Mouse (Mus musculus) liver, embryonic 15.5 days (tissue): Measurements from ENCODE around the gene Nup85. TPM values are rescaled to one million over a fixed set of nuclear protein-coding genes. Genes with fewer than 3 reads are reported as not detected.

ENCODE experiments used
- ATAC-seq: fragments of 200-750 bp; cut with Nextera tagmentation; 2 replicates; pipeline ENCODE4 v1.8.0; 2017; ENCODE audit warnings: moderate number of reproducible peaks, mild to moderate bottlenecking, moderate library complexity; ENCODE audit not compliant: insufficient read depth
- H3K27ac ChIP-seq: fragments of 300-500 bp; sonication (generic); replicated peaks from 2 replicates; pipeline ENCODE4 v1.5.1; 2015; ENCODE audit warnings: mild to moderate bottlenecking, inconsistent platforms
- H3K27me3 ChIP-seq: fragments of 300-500 bp; sonication (generic); 2 replicates; pipeline ENCODE4 v1.6.1; 2015; ENCODE audit warnings: mild to moderate bottlenecking, inconsistent platforms
- H3K36me3 ChIP-seq: fragments of 300-500 bp; sonication (generic); replicated peaks from 2 replicates; pipeline ENCODE4 v1.6.1; 2015; ENCODE audit warnings: moderate library complexity, mild to moderate bottlenecking, inconsistent platforms
- H3K4me1 ChIP-seq: fragments of 300-500 bp; sonication (generic); replicated peaks from 2 replicates; pipeline ENCODE4 v1.6.1; 2015; ENCODE audit warnings: inconsistent platforms
- H3K4me2 ChIP-seq: fragments of 300-500 bp; sonication (generic); 2 replicates; pipeline ENCODE4 v1.6.1; 2015; ENCODE audit warnings: moderate library complexity, mild to moderate bottlenecking, inconsistent platforms
- H3K4me3 ChIP-seq: fragments of 300-500 bp; sonication (generic); replicated peaks from 2 replicates; pipeline ENCODE4 v1.5.1; 2015; ENCODE audit warnings: mild to moderate bottlenecking, inconsistent platforms
- H3K9ac ChIP-seq: fragments of 300-500 bp; sonication (generic); 2 replicates; pipeline ENCODE4 v1.6.1; 2015; ENCODE audit warnings: moderate library complexity, mild to moderate bottlenecking, inconsistent platforms
- H3K9me3 ChIP-seq: fragments of 300-500 bp; sonication (generic); replicated peaks from 2 replicates; pipeline ENCODE4 v1.6.1; 2016; ENCODE audit warnings: inconsistent platforms
- WGBS: fragments of 180-500 bp; shearing (Covaris S2); methylation state at CpG from one replicate; pipeline ENCODE4 v1.1.7; 2015; ENCODE audit warnings: mixed read lengths; ENCODE audit not compliant: insufficient replicate concordance; 5-methylcytosine and 5-hydroxymethylcytosine counted together
- polyA plus RNA-seq: library from polyadenylated mRNA; unstranded; fragments of >200 nt; fragmentation: Nextera tagmentation; extraction: Ambion mirVana; gene quantifications from 2 replicates; pipeline ENCODE4 v1.2.1, GENCODE M21; 2015

The Nup85 gene
- polyA plus RNA-seq, 1 experiment from 2014 or later = 111 TPM

GRCm38 (mm10) chr11:115584376-115585073 lies 20.3 kb downstream of the Nup85 start:
- Histone ChIP-seq H3K27ac (no peak overlapping the region), H3K9me3 (no peaks in the 10 kb centered on the region), H3K4me1 (no peaks in the 10 kb centered on the region), H3K9ac (no peak overlapping the region), H3K4me3 (no peak overlapping the region), H3K36me3 (peaks cover 98% of the 10 kb centered on the region), H3K27me3 (no peaks in the 10 kb centered on the region), H3K4me2 (no peak overlapping the region)
- WGBS = 76% methylated on average over 10 of the region's 10 CpGs
- ATAC-seq = no peak

- no peaks in the 10 kb centered on the region for H3K4me1 ChIP-seq
- H3K9me3 ChIP-seq = no peaks in the 10 kb centered on the region
- no peak overlapping the region for H3K9ac ChIP-seq
- H3K4me2 ChIP-seq = no peak overlapping the region
- 82% methylated on average over 7 of the region's 7 CpGs for WGBS
- no peak overlapping the region for H3K27ac ChIP-seq
- H3K4me3 ChIP-seq = no peak overlapping the region
- no peak for ATAC-seq
- peaks cover 98% of the 10 kb centered on the region for H3K36me3 ChIP-seq
- H3K27me3 ChIP-seq = no peaks in the 10 kb centered on the region
These were observed 21.4 kb downstream of the Nup85 start for GRCm38 (mm10) chr11:115585573-115586100.

- 80% methylated on average over 9 of the region's 9 CpGs for WGBS
- Histone ChIP-seq H3K9ac (no peak overlapping the region), H3K4me3 (no peak overlapping the region), H3K27ac (no peak overlapping the region), H3K4me2 (no peak overlapping the region), H3K9me3 (no peaks in the 10 kb centered on the region), H3K27me3 (no peaks in the 10 kb centered on the region), H3K36me3 (peaks cover 98% of the 10 kb centered on the region), H3K4me1 (no peaks in the 10 kb centered on the region)
- no peak for ATAC-seq
These were observed 22.2 kb downstream of the Nup85 start for GRCm38 (mm10) chr11:115586403-115586802.

- peaks cover 98% of the 10 kb centered on the region for H3K36me3 ChIP-seq
These were observed 23.8 kb downstream of the Nup85 start for GRCm38 (mm10) chr11:115587984-115588383.

GRCm38 (mm10) chr11:115590526-115591075 lies 26.4 kb downstream of the Nup85 start:
- Histone ChIP-seq H3K27me3 (no peaks in the 10 kb centered on the region), H3K4me1 (no peaks in the 10 kb centered on the region), H3K9me3 (no peaks in the 10 kb centered on the region), H3K36me3 (peaks cover 96% of the 10 kb centered on the region), H3K9ac (no peak overlapping the region), H3K4me3 (no peak overlapping the region), H3K4me2 (no peak overlapping the region), H3K27ac (no peak overlapping the region)
- 77% methylated on average over 2 of the region's 2 CpGs for WGBS
- no peak for ATAC-seq

More at GRCm38 (mm10) chr11:115587984-115588383, 23.8 kb downstream of the Nup85 start:
- Histone ChIP-seq H3K27me3 (no peaks in the 10 kb centered on the region), H3K4me1 (no peaks in the 10 kb centered on the region), H3K27ac (no peak overlapping the region), H3K4me2 (no peak overlapping the region), H3K9ac (no peak overlapping the region), H3K9me3 (no peaks in the 10 kb centered on the region), H3K4me3 (no peak overlapping the region)
- 76% methylated on average over 9 of the region's 9 CpGs for WGBS
- ATAC-seq = no peak

GRCm38 (mm10) chr11:115595209-115595608 lies 31.0 kb downstream of the Nup85 start:
- 85% methylated on average over 3 of the region's 3 CpGs for WGBS
- no peak overlapping the region for H3K4me2 ChIP-seq
- H3K27ac ChIP-seq = no peak overlapping the region
- ATAC-seq = no peak
- no peak overlapping the region for H3K4me3 ChIP-seq
- H3K27me3 ChIP-seq = no peaks in the 10 kb centered on the region
- peaks cover 15% of the 10 kb centered on the region for H3K4me1 ChIP-seq
- peaks cover 89% of the 10 kb centered on the region for H3K36me3 ChIP-seq
- no peak overlapping the region for H3K9ac ChIP-seq
- no peaks in the 10 kb centered on the region for H3K9me3 ChIP-seq

- Histone ChIP-seq H3K9ac (no peak overlapping the region), H3K27me3 (no peaks in the 10 kb centered on the region), H3K9me3 (no peaks in the 10 kb centered on the region), H3K27ac (no peak overlapping the region), H3K4me2 (no peak overlapping the region), H3K4me3 (no peak overlapping the region), H3K4me1 (peaks cover 45% of the 10 kb centered on the region), H3K36me3 (peaks cover 66% of the 10 kb centered on the region)
- ATAC-seq = no peak
- 44% methylated on average over 4 of the region's 4 CpGs for WGBS
These were observed 34.1 kb downstream of the Nup85 start for GRCm38 (mm10) chr11:115598309-115598708.

GRCm38 (mm10) chr11:115599722-115600121 lies 35.5 kb downstream of the Nup85 start:
- peaks cover 52% of the 10 kb centered on the region for H3K36me3 ChIP-seq
- H3K9ac ChIP-seq = no peak overlapping the region
- H3K4me1 ChIP-seq = peaks cover 49% of the 10 kb centered on the region
- 83% methylated on average over 7 of the region's 7 CpGs for WGBS
- H3K27me3 ChIP-seq = no peaks in the 10 kb centered on the region
- no peak overlapping the region for H3K4me3 ChIP-seq
- no peak for ATAC-seq
- no peaks in the 10 kb centered on the region for H3K9me3 ChIP-seq
- H3K4me2 ChIP-seq = no peak overlapping the region
- H3K27ac ChIP-seq = no peak overlapping the region

GRCm38 (mm10) chr11:115600743-115601142 lies 36.5 kb downstream of the Nup85 start:
- H3K36me3 ChIP-seq = peaks cover 50% of the 10 kb centered on the region
- no peak overlapping the region for H3K9ac ChIP-seq
- no peaks in the 10 kb centered on the region for H3K27me3 ChIP-seq
- H3K4me1 ChIP-seq = peaks cover 60% of the 10 kb centered on the region
- H3K4me2 ChIP-seq = peak overlapping the region; percentile 2; the same call in 1 of the 2 replicates
- no peak overlapping the region for H3K27ac ChIP-seq
- ATAC-seq = no peak
- no peaks in the 10 kb centered on the region for H3K9me3 ChIP-seq
- H3K4me3 ChIP-seq = no peak overlapping the region
- WGBS = 94% methylated on average over 15 of the region's 15 CpGs

GRCm38 (mm10) chr11:115601174-115601573 lies 36.9 kb downstream of the Nup85 start:
- H3K9me3 ChIP-seq = no peaks in the 10 kb centered on the region
- peak overlapping the region; percentile 2; the same call in 1 of the 2 replicates for H3K4me2 ChIP-seq
- H3K27me3 ChIP-seq = no peaks in the 10 kb centered on the region
- no peak overlapping the region for H3K4me3 ChIP-seq
- no peak for ATAC-seq
- H3K4me1 ChIP-seq = peaks cover 64% of the 10 kb centered on the region
- peaks cover 50% of the 10 kb centered on the region for H3K36me3 ChIP-seq
- WGBS = 50% methylated on average over 4 of the region's 4 CpGs
- peak overlapping the region; percentile 29; the same call in 1 of the 2 replicates for H3K27ac ChIP-seq
- H3K9ac ChIP-seq = no peak overlapping the region

GRCm38 (mm10) chr11:115603128-115603475 lies 38.9 kb downstream of the Nup85 start:
- Histone ChIP-seq H3K27ac (peak overlapping the region; percentile 91), H3K4me2 (peak overlapping the region; percentile 85), H3K4me1 (peaks cover 64% of the 10 kb centered on the region), H3K27me3 (no peaks in the 10 kb centered on the region), H3K9me3 (no peaks in the 10 kb centered on the region), H3K9ac (peak overlapping the region; percentile 95), H3K4me3 (peak overlapping the region; percentile 98), H3K36me3 (peaks cover 52% of the 10 kb centered on the region)
- WGBS = 2% methylated on average over 15 of the region's 15 CpGs
- ATAC-seq = peak; percentile 0; the same call in 1 of the 2 replicates
